Mouse (Mus musculus) inflammation-experienced regulatory T-cells, adult 6 months (primary cell): ENCODE measurements at regions not wholly inside any gene's neighbourhood (a gene's known extent, or its start where the extent isn't known, plus 50 kb on each side); places are given as distances from the start of the nearest gene placed in this dataset.
"Not testable (repeated sequence)": the region's sequence is repeated elsewhere in the genome, so short reads cannot be mapped to it uniquely, and the experiment has no call there.

Experiments used
- ATAC-seq: one replicate; pipeline ENCODE4 v1.8.0; 2017

DNA sequence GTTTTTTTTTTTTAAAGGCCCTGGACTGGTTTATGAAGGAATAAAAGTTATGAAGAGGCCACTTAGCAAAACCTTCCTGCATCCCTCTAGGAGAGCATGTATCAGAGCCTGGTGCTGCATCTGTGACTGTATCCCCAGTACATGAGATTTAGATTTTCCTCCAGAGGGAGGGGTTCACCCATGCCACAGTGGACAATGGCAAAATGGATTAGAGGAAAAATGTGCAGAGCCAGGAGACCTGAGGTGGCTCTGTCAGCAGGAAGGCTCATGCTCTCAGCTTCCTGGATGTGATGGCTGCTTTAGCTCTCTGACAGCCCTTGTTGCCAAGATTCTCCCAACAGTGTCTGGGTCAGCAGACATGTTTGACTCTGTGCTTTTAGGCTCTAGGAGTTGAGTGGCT, 298.2 kb downstream of the Eipr1 start:
- ATAC-seq = no peak

DNA sequence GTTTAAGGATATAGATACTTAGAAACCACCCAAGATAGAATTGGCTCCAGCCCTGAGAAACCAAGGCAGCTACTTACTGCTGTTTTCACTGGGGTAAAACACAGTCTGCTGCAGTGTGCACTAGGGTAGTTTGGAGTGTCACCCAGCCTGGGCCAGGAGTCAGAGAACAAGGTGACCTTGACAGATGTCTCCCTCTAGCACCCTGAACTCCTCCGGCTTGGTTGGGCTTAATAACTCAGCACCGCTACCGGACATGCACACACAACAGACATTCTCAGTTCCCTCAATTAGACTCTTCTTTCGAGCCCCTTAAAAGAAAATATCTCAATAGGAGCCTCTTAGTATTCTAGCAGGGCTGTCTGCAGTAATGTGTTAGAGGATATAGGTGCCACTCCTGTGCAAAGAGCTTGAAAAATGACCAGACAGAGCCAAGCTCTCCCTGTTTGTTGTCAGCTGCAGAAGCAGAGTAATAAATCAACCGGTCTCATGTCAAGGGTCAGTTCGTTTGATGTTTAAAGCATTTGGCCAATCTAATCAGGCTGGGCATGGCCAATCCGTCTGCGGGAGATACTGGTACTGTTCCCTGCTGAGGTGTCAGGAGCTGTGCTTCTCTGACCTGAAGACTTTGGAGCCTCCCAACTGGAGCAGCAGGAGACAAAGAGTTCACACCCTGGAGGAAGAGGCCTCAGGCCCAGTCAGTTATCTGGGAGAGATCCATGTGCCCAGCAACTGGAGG, 299.1 kb downstream of the Eipr1 start:
- no peak for ATAC-seq

DNA sequence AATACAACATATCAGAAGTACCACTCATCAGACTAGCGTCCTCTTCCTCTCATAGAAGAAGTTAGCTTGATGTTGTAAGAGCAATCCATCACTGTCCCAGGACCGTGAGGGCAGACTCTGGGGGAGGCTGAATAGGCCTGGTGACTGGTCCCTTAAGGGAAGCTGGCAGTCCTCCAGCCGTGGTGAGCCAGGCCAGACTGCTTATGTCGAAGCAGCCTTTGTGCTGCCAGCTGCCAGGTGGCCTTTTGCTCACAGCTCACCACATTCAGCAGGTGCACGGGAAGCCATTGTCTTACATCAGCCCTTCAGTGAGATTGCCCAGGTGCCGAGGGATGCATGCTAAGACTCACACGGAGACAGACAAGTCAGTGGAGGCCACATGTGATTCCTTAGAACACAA, 302.8 kb downstream of the Eipr1 start:
- ATAC-seq = no peak

DNA sequence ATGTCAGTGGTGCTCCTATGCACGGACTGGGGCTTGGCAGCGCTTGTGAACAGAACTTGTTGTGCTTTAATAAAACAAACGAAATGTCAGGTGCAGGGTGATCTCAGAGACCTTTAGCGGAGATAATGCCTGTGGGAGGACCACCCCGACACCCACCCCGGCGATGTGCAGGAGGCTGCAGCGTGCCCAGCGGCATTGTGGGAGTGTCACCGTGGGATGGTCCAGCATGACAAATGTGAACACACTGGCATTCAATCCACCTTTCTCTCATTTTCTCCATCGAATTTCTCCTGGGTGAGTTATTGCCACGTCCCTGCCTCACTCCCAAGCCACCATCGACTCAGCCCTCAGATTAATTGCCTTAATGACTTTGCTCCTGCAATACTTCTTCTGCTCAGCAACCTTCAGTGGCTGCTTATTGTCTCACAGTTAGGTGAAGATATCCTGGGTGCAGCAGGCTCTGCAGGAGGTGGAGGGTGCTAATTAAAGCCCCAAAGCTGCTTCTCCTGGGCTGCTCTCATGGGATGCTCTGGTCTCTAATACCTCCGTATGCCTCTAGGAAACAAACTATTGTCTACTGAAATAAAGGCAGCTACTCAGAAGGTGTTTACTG, 310.5 kb downstream of the Eipr1 start:
- no peak for ATAC-seq

DNA sequence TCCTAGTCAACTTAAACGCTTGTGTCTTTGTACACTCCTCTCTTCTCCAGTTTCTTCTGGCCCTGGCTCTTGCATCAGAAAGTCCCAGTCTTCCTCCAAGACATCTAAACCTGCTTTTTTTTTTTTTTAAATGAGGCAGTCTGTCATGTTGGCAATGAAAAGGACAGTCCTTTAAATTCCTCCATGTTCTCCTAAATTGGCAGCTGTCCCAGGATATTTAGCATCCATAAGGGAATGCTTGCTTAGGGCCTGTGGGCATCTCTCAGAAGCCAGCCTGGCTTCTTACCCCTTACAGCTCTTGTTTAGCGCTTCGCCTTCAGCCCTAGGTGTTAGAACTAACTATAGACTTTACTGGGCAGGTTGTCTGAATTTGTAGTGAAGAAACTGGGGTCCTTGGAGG, 311.2 kb downstream of the Eipr1 start:
- no peak for ATAC-seq

DNA sequence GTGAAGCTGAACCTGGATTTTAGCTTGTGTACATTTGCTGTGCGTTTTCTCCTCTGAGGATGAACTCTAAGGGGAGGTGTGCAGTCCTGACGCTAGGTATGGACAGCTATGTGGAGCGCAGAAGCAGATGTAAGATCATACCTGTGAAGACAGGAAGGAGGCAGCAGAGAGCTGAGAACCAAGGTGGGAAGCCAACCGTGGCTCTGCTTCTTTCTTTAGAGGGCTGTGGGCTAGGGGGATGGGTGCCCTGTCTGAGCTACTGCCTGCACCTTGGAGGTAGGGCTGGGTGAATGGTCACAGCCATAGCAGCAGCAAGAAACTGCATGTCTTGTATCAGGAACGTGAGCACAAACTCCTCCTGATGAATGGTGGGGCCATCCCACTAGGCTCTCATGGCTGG, 316.6 kb downstream of the Eipr1 start:
- ATAC-seq = no peak

DNA sequence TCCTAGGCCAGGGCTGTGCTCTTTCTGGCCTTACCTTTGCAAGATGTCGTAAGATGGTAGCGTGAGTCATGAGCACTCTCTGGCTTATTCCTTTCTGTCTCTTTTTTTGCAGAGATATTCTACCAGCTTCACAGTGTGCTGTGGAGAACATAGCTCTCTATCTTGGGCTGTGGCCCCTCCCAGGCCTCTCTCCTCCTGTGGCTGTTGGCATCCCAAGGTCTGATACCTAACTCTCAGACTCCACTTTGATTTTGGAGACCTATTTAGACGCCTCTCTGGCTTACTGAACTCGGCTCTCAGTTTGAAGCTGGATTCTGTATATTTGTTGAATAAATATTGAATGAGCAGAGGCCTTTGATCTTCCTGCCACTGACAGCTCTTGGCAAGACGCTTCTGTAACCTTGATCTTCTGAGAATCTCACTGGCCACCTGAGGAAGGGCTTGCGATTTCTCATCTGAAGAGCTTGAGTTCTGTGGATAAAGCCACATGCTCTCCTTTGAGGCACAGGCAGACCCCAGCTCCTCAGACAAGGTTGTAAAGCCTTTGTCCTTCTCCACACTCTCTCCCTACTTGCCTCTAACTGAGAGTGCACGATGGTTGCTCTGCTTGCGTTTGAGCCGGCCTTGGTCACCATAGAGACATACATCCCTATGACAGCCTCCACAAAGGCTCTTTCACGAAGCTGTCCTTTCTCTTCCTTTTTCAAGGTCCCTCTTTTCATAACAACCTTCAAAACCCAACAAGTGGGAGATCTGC, 323.7 kb downstream of the Eipr1 start:
- ATAC-seq = no peak

DNA sequence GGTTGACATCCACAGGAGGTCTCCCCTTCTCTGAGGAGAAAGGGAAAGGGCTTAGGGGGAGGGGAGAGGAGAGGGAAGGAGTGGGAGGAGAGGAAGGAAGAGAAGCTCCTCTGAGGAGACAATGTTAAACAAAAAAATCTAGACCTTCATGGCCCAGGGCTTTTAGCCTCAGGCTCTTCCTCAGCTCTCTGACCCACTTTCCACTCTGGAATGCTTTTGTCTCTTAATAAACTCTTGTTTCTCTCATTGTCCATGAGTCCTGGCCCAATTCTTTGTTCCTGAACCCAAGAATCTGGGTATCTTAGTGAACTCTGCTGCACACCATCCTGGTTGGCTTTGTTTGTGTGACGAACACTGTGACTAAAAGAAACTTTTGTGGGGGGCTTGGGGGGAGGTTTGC, 325.0 kb downstream of the Eipr1 start:
- ATAC-seq = no peak

DNA sequence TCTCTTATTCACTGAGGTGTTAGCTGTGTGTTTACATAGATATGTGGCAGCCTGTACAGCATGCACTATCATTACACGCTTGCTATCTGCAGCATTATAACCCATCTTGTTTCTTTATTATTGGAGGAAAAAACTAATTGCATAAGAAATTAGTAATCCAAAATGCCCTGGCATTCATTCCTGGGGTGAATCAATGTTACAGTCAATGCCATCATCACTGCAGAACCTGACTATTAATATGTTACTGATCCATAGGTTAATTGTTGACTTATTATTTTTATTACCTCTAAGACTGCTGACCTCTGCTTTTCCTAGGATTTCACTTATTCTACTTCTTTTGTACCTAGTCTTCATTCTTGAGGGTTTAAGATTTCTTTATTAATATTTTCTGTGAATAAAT, 327.4 kb downstream of the Eipr1 start:
- ATAC-seq = no peak

DNA sequence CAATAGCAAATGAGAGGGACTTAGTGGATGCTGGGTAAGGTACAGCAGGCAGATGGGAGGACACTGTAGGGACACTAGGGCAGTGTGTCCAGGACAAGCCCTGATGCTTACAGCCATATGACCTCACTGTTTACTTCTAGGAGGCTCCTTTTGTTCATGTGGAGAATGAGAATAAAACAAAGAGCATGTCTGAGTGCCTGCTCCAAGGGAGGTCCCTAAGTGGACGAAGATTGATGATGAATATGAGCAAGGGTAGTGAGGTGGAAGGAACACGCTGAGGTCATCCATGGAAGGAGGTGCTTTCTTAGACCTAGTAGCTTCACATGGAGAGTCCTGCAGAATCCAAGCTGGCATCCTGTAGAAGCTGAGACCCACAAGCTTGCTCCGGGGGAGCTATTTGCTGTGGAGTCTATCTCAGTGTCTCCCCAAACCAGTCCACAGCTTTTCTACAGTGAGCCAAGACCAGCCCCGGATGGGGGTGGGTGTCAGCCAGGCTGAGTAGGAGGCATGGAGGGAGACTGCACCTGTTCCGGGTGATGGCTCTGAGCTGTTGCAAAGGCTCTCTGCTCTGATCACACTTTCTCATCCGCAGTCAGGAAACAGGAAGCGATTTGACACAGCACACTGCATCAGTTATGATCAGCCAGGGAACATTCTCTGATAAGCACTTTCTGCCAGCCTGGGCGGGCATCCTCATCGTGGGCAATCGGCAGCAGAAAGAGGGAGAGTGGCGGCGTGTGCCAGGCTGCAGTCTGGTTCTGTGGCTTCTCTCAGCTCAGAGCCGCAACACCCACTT, 332.0 kb downstream of the Eipr1 start:
- ATAC-seq = no peak

DNA sequence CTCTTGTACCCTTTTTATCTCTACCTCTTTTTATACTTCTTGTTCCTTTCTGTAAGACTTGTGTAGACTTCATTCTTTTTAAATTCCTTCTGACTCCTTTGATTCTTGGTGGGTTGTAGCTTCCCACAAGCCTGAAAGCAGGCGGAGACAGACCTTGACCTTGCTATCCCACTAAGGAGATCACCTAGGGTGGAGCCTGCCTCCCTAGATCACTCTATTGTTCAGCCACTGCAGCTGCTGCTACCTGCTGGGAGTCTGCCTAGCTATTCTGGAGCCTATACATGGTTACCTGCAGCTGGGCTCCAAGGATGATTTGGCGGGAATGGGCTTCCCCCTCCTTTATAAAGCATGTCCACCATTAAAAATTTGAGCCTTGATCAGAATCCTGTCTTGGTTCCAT, 335.6 kb downstream of the Eipr1 start:
- ATAC-seq = not testable (repeated sequence)

DNA sequence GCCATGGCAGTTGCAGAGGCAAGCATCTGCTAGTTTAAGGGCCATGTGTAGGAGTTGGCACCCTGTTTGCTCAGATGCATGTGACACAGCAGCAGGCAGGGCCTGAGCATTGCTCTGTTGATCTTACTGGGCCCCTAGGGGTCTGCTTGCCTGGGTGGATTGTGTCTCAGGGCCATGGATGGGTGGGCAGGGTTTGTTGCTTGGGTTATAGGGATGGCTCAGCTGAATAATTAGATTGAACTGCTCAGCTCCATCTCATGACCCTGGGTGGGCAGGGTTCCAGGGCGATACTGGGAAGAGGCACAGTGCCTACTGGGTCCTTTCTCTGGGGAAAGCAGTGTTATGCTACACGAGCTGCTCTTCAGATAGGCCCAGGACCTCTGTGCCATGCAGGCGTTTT, 338.0 kb downstream of the Eipr1 start:
- ATAC-seq = no peak

DNA sequence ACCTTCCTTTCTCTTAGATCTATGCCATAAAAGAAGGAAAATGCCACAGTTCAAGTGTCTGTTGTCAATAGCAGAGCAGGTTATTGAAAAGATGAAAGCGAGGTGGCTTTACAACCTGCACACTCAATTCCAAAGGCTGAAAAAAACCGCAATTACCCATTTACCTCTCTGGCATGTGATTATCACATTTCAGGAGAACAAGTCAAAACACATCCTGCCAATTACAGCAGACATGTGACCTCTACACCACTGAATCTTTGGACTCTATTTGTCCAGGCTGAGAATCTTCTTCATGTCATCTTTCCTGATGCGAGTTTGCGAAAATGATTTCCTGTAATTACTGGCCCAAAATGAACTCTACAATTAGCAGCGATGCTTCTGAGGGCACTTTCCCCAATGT, 338.8 kb downstream of the Eipr1 start:
- ATAC-seq = no peak

DNA sequence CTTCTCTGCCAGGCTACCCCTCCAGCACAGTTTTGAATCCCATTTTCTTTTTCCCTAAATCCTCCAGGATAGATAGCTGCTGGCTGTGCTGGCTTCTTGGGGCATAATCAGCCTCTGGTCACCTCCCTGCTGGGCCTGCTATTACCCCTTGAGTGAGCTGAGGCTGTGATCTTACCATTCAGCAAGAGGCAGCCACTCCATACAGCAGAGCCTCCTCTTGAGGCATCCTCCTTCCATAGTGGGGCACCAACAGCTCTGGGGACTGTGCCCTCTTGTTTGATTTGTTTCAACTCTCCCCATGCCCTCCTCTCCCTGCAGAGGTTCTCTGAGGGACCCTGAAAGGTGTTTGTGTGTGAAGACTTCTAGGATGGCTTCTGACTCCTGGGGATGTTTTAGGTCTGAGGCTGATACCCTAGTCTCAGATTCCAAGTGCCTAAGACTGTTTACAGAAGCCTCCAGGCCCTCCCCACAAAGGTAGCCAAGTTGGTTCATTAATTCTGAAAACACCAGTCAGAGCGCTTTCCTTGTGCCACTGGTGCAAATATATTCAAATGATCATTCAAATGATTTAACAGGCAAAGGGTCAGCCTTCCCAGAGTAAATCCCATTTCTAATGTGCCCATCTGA, 343.9 kb downstream of the Eipr1 start:
- no peak for ATAC-seq

DNA sequence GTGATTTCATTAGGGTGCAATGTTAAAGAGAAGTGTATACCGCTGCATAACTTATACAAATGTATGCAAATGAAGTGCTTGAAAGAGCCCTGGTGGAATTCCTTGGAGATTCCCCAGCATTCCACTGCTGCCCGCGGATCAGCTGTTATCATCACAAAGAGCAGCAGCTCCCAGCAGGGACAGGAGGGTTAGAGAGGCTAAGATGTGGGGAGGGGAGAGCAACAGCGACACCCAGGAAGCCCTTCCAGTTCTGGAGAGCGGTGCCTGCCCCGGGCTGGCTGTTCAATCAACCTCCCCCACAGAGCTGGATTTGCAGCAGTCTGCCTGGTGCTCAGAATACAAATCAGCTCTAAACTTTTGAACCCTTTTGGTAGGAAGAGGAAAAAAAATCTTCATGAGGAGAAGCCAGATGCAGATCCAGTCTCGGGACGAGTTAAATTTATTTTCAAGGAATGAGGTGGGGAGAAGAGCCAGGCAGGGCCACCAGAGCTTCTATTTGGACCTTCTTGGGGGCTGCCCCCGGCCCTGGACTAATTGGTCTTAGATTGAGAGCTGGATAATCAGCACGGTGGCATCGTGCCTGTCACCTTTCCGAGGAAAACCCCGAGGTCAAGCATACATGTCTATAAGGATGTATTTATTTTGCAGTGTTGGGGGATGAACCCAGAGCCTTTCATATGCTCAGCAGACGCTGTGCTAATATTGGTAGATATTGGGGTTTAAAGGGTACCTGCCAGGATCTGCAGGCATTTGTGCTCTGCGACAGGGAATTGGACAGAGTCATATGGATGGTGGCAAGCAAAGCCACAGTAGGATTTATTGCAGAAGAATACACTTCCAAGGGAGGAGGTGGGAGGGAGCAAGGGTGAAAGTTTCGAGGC, 344.7 kb downstream of the Eipr1 start:
- ATAC-seq = no peak

DNA sequence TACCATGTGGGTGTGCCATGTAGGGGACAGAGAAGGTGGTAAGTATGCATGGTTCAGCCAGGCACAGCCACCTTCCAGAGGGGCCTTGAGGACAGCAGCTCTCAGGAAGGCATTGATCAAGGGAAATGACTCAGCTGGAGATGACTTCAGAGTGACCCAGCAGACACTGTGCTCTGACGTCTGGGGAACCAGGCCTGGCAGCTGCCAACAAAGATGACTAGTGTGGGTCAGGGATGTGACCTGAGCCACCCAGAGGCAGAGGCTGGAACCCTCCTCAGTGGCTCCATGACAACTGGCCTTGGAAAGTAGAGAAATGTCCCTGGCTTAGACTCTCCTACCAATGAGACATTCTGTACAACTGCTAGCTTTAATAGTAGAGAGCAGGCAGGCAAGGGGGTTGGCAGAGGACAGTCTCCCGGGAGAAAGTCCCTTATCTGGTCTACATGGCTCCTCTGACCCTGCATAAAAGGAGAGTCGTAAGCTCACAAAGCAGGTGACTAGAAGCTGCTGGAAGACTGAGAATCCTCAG, 348.5 kb downstream of the Eipr1 start:
- ATAC-seq = no peak

DNA sequence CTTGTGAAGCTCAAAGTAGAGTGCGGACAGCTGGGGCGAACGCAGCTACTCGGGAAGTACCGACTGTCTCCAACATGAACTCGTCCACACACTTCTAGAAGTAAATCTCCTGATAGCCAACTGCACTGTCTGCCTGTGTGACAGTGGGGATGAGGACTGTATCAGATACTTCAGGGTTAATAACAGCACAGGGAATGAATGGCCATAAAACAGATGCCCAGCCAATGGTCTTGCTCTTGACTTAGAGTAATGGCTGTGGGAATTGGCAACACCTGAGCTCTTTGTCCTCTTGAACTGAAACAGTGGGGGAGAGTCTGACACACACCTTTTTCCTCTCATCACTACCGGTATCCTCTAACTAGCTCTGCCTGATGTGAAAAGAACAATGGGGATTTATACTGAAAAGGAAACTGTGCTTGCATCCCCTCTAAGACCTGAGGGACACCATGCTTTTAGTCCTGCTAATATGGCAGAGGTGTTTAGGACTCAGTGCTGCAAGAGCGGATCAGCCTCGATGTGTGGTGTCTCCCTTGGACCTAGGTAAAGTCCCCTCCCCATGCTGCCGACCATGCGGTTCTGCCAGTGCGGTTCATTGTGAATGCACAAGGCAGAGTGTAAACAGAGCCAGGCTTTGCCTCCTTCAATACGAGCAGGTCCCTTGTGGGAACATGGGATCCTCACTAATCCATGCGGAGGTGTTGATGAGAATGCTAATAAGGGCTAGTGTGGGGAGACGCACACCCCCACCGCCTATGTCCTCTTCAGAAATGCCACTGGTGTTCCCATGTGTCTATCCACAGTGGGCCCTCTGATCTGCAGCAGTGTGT, 355.5 kb downstream of the Eipr1 start:
- no peak for ATAC-seq

DNA sequence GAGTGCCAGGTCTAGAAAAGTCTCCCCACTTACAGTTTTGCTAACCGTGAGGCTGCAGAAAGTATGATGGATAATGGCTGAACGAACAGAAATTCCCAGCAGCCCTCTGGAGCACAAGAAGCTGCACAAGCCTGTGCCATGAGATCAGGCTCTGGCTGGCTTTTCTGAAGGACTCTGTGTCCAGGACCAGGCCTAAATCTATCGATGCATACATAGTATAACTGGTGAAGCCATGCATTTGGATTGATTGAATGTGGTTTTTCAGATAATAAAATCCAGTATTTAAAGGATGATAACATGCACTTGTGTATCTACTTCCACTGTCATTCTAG, 356.1 kb downstream of the Eipr1 start:
- no peak for ATAC-seq

DNA sequence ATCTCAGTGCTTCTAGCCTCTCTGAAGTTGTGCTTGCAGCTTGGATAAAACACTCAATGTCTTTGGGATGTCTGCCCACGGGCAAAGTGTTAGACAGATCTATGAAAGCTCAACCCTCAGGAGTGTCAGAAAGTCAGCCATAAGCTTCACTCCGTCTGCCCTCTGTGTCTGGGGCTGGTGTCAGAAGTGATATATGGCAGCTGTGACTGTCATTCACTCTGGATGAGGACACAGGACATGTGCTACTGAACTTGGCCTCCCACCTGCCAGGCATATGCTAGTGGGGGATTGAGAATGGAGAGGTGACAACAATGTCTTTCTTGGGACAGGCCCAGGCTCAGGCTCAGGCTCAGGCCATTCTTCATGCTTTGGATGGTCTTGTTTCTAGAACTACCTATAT, 366.7 kb downstream of the Eipr1 start:
- no peak for ATAC-seq

DNA sequence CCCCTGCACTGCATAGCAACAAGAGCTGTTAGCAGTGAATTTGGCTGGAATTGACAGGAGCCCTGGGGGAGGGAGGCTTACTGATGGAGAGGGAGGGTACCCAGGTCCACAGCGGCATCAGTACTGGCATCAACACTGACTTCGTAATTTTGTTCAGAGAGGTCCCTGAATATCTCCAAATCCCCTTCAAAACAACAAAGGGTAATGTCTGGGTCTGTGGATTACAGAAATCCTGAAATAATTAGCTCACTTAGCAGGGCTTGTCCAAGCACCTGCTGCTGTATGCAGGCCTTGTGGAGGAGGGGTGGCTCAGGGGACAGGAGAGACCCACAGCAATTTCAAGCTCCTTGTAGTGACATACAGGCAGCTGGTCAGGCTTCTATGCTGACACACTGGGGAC, 369.6 kb downstream of the Eipr1 start:
- ATAC-seq = no peak

DNA sequence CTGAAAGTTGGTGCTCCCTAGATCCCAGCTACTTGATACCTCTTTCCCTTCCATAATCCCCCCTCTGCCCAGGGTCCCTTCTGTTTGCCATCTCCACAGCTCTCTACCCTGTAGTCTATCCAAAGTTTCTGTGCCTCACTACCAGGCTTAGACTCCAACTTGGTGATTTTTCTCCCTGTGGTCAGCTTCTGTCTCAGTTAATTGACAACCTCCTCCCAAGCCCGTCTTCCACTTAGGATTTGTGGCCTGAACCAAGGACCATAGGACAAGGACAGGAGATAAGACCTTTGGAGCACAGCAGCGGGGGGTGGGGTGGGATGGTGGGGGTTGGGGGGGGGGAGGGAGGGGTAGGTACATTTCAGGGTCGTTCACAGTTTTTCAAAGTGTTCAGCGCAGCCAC, 371.3 kb downstream of the Eipr1 start:
- ATAC-seq = no peak
